Mouse (Mus musculus): ENCODE results near the gene Mars2.
A peak's percentile ranks its signal among the peaks of the same experiment; 100 is the strongest.

Mars2 gene

GRCm38 (mm10) chr1:55236890-55237642 is at the start of gene Mars2:
Gene Mars2, plus strand, starts transcription at chr1:55237177.
- peak; percentile 93 for DNase-seq (ENCODE audit: low read depth)

GRCm38 (mm10) chr1:55192015-55192414 is 45.0 kb upstream of the Mars2 start:
- no peak for DNase-seq (ENCODE audit: low read depth)

- DNase-seq (ENCODE audit: low read depth) = peak; percentile 57
Observed at GRCm38 (mm10) chr1:55192824-55193223, 44.2 kb upstream of the Mars2 start.

DNA sequence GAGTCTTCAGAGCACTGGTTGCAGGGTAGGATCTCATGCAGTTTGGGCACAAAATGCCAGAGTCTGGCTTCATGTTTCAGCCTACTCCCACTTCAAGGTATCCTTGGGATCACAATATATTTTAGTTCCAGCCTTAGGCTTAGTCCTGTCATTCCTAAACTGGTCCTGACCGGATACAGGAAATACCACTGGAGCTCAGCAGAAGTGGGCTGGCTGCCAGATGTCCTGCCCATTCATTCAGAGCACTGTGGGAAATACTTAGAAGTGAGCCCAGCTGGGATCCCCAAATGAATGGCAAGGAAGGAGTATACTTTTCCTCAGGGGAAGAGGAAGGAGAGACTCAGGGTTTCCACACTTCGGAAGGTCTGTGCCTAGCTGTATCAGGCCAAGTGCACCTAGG is 43.7 kb upstream of the Mars2 start:
- DNase-seq (ENCODE audit: low read depth) = no peak

DNA sequence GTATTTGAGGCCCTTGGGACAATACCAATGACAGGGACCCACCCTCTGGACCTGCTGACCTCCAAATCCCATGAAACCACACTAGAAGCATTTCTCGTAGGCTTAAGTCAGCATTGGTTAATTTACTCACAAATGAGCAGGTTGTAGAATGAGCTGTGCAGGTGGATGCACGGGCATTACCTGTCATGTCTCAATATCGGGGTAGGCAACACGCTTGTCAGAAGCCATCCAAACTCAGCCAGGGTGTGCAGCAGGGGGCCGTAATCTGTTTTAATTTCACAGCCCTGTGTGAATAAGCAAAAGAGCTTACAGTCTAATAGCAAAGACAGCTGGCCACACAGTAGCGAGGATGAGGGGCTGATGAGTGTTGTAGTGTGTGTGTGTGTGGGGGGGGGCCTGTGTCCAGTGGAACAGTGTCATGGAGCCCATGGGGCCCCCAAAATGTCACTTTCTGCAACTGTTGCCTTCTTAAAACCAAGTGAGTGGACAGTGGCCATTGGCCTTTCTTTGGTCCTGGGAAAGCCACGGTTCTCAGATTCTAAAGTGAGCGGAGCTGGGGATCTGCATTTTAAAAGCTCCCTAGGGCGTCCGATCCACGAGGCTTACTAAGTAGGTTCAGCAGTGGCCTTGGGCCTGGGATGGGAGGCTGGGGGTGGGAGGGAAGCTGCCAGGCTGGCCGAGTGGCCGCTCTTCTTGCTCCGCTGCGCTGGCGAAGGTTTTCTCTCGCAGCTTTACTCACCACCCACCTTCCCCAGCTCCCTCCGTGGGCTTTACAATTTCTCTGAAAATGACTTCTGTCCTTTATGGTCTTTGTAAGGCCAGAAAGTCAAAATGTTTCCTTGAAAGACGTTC is 42.7 kb upstream of the Mars2 start:
- DNase-seq (ENCODE audit: low read depth) = no peak

DNA sequence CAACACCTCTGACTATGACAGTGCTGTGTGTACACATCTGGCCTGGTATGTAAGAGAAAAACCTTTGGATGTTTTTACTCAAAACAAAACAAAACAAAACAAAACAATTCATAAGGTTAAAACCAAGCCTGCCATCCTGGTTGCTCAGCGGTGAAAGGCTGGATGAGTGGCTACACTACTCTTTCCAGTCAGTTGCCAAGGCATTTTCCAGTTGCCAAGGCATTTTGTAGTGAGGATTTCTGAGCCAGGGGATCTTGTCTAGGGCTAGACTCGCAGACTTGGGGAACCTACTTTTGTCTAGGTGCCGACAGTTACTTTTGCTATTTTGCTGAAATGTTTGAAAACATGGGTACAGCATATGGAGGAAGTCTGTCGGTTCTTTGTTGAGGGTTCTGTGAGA is 42.0 kb upstream of the Mars2 start:
- DNase-seq (ENCODE audit: low read depth) = no peak

DNA sequence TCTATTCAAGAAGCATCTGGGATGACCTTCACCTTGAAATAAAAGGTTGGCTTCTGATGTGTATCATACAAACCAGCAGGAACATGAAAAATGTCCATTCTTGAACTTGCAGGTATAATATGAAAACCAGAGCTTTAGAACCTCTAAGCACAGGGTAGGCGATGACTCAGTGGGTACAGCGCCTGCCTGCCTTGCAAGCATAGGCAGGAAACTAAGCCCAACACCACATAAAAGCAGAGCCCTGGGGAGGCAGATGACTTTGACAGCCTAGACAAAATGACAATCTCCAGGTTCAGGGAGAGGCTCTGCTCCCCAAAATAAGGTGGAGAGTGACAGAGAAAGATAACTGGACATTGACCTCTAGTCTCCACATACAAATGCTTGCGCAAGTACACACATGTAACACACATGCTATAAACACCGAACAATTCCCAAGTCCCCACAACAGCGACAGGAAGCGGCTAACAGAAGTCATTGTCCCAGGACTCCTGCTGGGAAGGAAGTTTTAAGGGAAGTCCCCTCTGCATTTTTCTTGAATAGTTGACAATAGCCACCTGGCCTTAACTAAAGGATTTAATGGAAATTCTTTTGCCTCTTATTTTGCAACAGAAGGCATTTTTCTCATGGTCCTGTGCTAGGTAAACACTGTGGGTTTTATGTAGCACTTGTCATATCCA is 40.5 kb upstream of the Mars2 start:
- peak; percentile 31 for DNase-seq (ENCODE audit: low read depth)

GRCm38 (mm10) chr1:55198719-55199118 is 38.3 kb upstream of the Mars2 start:
- no peak for DNase-seq (ENCODE audit: low read depth)

- no peak for DNase-seq (ENCODE audit: low read depth)
Observed at GRCm38 (mm10) chr1:55201850-55202752, 34.9 kb upstream of the Mars2 start.

DNA sequence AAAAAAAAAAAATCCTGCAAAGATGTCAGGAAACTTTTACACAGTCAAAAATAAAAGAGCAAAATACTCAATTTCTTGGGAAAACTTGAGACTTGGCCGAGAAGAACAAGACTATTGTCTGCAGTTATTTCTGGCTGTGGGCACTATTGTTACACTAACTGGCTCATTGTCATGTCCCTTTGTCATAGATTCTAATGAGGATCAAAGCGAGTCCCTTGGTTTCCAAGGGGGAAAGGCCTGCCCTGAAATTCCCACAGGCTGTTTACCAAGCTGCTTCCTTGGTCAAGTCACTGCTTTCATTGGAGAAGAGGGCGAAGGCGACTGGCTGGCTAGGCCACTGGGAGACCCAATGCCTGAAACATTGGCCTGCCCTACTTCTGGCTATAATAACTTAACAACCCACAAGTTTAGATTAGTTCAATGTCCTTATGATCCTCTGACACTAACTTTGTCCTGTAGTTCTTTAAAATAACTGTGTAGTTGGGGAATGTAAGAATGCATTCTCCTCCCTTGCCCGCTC is 31.1 kb upstream of the Mars2 start:
- DNase-seq (ENCODE audit: low read depth) = no peak

GRCm38 (mm10) chr1:55207561-55207960 is 29.4 kb upstream of the Mars2 start:
- DNase-seq (ENCODE audit: low read depth) = no peak

- DNase-seq (ENCODE audit: low read depth) = peak; percentile 39
Observed at GRCm38 (mm10) chr1:55208500-55209140, 28.4 kb upstream of the Mars2 start.

DNA sequence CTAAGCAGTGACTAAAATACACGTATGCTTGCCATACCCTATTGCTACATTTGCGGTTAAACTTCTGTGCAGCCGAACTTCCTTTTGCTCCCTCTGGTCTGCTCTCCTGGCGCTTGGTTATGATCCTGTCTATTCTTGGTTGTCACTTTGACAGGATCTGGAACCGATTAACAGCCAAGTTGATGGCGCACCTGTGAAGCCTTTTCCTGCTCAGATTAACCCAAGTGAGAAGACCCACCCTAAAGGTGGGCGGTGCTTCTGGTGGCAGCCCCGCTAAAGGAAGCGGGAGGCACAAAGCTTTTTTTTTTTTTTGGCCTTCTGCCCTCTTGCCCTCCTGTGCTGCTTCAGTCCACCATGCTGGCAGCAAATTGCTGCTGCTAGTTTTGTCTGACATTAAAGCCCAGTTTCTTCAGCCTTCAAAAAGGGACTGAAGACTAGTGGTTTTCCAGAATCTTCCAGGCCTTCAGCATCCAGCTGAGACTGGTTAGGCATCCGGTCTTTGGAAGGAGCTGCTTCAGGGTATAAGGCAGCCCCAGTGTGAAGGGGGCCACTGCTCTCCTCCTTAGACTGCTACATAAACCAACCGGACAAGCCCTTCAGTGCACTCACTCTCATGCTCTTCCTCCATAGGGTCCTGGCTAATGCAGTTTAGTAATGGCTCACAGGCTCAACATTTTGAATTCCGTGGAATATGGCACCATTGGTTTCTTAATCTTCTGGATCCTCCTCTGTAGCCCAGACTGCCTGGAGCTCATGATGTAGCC is 26.6 kb upstream of the Mars2 start:
- peak; percentile 95 for DNase-seq (ENCODE audit: low read depth)

DNA sequence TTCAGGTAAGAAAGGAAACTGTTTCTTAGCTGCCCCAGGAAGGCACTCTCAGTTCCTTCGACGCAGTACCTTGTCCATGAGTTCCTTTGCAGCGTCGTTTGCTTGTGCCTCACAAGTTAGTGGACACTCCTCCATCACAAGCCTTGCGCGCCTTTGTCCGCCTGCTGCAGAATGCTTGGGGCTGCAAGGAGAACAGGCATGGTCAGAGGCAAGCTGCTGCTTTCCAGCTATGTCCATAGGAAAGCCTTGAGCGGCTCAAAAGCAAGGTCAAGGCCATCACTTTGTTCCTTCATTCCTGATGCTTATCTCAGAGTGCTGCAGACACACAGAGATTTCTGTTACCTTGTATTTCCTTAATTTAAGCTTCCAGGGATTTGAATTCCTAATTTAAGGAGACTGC is 25.9 kb upstream of the Mars2 start:
- DNase-seq (ENCODE audit: low read depth) = no peak

GRCm38 (mm10) chr1:55212771-55213170 is 24.2 kb upstream of the Mars2 start:
- no peak for DNase-seq (ENCODE audit: low read depth)

DNA sequence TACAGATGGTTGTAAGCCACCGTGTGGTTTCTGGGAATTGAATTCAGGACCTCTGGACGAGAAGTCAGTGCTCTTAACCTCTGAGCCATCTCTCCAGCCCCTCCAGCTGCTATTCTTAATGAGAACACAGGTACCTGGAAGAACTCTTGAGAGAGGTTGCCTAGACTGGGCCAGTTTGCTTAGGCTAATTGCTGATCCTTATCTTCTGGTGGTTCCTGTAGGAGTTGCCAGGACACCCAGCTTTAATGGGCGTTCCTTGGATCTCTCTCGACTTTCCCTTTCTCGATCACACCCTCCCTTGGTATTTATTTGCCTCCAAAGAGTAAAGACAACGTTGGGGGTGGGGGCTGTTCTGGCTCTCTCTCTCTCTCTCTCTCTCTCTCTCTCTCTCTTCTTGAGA is 23.5 kb upstream of the Mars2 start:
- DNase-seq (ENCODE audit: low read depth) = no peak

DNA sequence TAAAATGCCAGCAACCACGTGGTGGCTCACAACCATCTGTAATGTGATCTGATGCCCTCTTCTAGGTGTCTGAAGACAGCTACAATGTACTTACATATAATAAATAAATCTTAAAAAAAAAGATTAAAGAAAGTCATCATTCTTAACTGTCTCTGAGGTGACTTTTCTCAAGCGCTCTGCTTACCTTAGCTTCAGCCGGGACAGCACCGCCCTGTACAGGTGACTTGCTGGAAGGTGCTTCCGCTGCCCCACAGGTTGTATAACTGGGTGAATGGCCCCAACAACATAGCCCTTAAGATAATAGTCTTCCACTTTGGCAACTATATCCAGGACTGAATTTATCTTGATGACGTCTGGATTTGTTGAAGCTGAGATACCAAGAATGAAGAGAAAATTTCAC is 23.0 kb upstream of the Mars2 start:
- DNase-seq (ENCODE audit: low read depth) = no peak

GRCm38 (mm10) chr1:55215185-55215813 is 21.7 kb upstream of the Mars2 start:
- peak; percentile 26 for DNase-seq (ENCODE audit: low read depth)

- no peak for DNase-seq (ENCODE audit: low read depth)
Observed at GRCm38 (mm10) chr1:55217191-55217590, 19.8 kb upstream of the Mars2 start.

- DNase-seq (ENCODE audit: low read depth) = no peak
Observed at GRCm38 (mm10) chr1:55221352-55221751, 15.6 kb upstream of the Mars2 start.
